Mouse (Mus musculus): ENCODE data around the gene Cxcl17. TPM values are rescaled to one million over a fixed set of nuclear protein-coding genes. Genes with fewer than 3 reads are reported as not detected.
A peak's percentile ranks its signal among the peaks of the same experiment; 100 is the strongest.

Cxcl17 gene
- total and polyA plus RNA-seq, 3 experiments, result not detected

DNA sequence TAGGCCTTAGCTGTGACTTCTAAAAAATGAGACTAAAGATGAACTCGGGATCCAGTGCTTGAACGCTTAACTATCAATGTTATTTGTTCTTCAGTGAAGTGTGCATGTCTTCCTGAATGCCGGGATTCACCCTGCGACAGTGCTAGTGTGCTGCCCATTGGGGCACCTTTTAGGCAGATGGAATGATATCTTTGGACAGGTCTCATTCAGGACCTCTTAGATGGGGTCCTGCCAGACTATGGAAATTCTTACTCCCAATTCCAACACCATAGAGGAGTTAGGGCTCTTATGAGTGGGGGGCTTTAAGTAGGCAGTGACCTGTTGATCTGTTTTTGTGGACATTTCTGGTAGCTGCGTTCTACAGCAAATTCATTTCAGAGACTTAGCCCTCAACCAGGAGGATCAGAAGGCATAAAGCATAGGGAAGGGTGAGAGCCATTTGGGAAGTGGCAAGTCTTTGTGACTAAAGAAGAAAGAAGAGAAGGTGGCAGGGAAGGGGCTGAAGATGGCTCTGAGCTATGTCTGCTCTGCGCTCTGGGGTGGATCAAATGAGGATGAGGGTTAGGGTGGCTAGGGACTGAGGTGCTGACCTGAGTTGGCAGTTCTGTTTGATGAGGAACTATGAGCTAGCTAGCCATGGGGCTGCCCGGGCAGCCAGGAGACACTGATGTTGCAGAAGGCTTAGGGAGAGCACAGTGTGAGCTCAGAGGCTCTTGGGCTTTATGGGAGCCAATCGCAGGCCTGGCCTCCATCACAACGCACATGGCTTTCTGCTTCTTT, 21.3 kb upstream of the Cxcl17 start:
- H3K9ac ChIP-seq (ENCODE audit: insufficient read depth, low read depth), result peak overlapping the region; percentile 50
- TF ChIP-seq ELF1 (IDR thresholded peaks at IDR 0.05; ENCODE audit: low read depth, low read length) (no peak), USF1 (IDR thresholded peaks at IDR 0.05; ENCODE audit: low read depth, low read length) (no peak), MYC (IDR thresholded peaks at IDR 0.05; ENCODE audit: low read depth, low read length) (no peak), RCOR1 (conservative IDR thresholded peaks at IDR 0.05; ENCODE audit: low read depth, low read length) (no peak), ZKSCAN1 (IDR thresholded peaks at IDR 0.05; ENCODE audit: borderline replicate concordance, low read depth, low read length) (no peak), MXI1 (IDR thresholded peaks at IDR 0.05; ENCODE audit: low read depth, low read length) (no peak), SMC3 (IDR thresholded peaks at IDR 0.05; ENCODE audit: low read depth, low read length) (no peak), USF2 (conservative IDR thresholded peaks at IDR 0.05; ENCODE audit: low read depth, low read length) (no peak), ZC3H11A (IDR thresholded peaks at IDR 0.05; ENCODE audit: low read depth, low read length) (no peak)
- no peaks in the 10 kb centered on the region for H3K9me3 ChIP-seq (replicated peaks; ENCODE audit: low read length)
- H3K27ac ChIP-seq (ENCODE audit: insufficient read depth, low read depth), result peak overlapping the region; percentile 87
- in situ Hi-C loops (cut with MboI; ENCODE audit: low pct_ligation_motif_present, low pct_unique_long_range_greater_than_20kb, low sequenced_read_pairs), result loop anchor here (5.0 kb wide), 2 partner anchors 43 to 163 kb away; partner anchors contain the start of gene Ceacam1
- no peak for DNase-seq (ENCODE audit: extremely low read depth)
- no peak overlapping the region for H3K4me3 ChIP-seq (replicated peaks in 1 of 3; ENCODE audit: low read depth in 2 of 3, low read length in 2 of 3, poor library complexity in 1 of 3)
- no peaks in the 10 kb centered on the region for H3K27me3 ChIP-seq (replicated peaks)
- peak overlapping the region; percentile 54 for H3K4me2 ChIP-seq (ENCODE audit: insufficient read depth, low read depth, poor library complexity, severe bottlenecking)
- no peaks in the 10 kb centered on the region for H3K36me3 ChIP-seq (replicated peaks in 1 of 2; ENCODE audit: control insufficient read depth in 1 of 2, insufficient read depth in 1 of 2, low read length in 1 of 2)
- dilution Hi-C loops (cut with MboI; ENCODE audit: extremely low pct_ligation_motif_present, extremely low pct_unique_long_range_greater_than_20kb, low sequenced_read_pairs), result no loop called here
- H3K4me1 ChIP-seq (ENCODE audit: control insufficient read depth in 1 of 2, insufficient read depth in 2 of 2), result peaks cover 32 to 82% of the 10 kb centered on the region in 2 experiments
- H3K79me2 ChIP-seq (replicated peaks; ENCODE audit: control insufficient read depth, extremely low read depth, insufficient read depth, poor library complexity, severe bottlenecking), result no peaks in the 10 kb centered on the region

DNA sequence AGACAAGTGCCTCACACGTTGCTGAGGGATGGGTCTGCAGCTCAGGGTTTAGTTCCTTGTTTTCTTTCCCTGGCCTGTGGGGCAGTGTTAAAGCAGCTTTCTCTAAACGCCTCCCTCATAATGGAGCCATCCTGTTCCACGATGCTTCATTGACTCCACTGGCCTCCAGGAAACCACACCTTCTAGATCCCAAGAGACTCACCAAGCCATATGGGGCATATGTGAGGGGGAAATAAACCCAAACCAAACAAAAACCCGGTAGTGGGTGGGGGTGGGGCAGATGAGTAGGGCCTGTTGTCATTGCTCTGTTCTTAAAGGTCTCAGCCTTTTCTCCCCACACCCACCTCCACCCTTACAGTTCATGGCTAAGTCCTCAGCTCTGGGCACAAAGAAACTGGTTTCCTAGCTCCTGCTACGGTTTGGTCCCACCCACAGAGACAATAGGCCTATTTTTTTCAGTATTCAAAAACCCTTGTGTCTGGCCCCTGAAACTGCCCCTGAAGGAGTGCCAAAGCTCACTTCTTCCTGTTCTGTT, 20.4 kb upstream of the Cxcl17 start:
- Histone ChIP-seq H3K79me2 (replicated peaks; ENCODE audit: control insufficient read depth, extremely low read depth, insufficient read depth, poor library complexity, severe bottlenecking) (no peaks in the 10 kb centered on the region), H3K4me2 (ENCODE audit: insufficient read depth, low read depth, poor library complexity, severe bottlenecking) (peak overlapping the region; percentile 54), H3K9ac (ENCODE audit: insufficient read depth, low read depth) (peak overlapping the region; percentile 28), H3K4me3 (replicated peaks in 1 of 3; ENCODE audit: low read depth in 2 of 3, low read length in 2 of 3, poor library complexity in 1 of 3) (no peak overlapping the region), H3K27me3 (replicated peaks) (no peaks in the 10 kb centered on the region), H3K27ac (ENCODE audit: insufficient read depth, low read depth) (peak overlapping the region; percentile 86), H3K36me3 (replicated peaks in 1 of 2; ENCODE audit: control insufficient read depth in 1 of 2, insufficient read depth in 1 of 2, low read length in 1 of 2) (no peaks in the 10 kb centered on the region), H3K9me3 (replicated peaks; ENCODE audit: low read length) (no peaks in the 10 kb centered on the region), H3K4me1 (ENCODE audit: control insufficient read depth in 1 of 2, insufficient read depth in 2 of 2) (peaks cover 34 to 84% of the 10 kb centered on the region in 2 experiments)
- dilution Hi-C loops (cut with MboI; ENCODE audit: extremely low pct_ligation_motif_present, extremely low pct_unique_long_range_greater_than_20kb, low sequenced_read_pairs) (no loop called here), in situ Hi-C loops (cut with MboI; ENCODE audit: low pct_ligation_motif_present, low pct_unique_long_range_greater_than_20kb, low sequenced_read_pairs) (loop anchor here (5.0 kb wide), 2 partner anchors 44 to 164 kb away; partner anchors contain the start of gene Ceacam1)
- peak; percentile 94 for DNase-seq (ENCODE audit: extremely low read depth)
- TF ChIP-seq POLR2A (IDR thresholded peaks at IDR 0.05; ENCODE audit: low read depth, low read length) (peak; percentile 65), KAT2A (IDR thresholded peaks at IDR 0.05; ENCODE audit: insufficient replicate concordance, low read length) (0 out of 2 replicates have a peak, but pooled peaks have one; percentile 39), MAX (IDR thresholded peaks at IDR 0.05; ENCODE audit: low read length) (peak; percentile 65), TBP (conservative IDR thresholded peaks at IDR 0.05; ENCODE audit: low read depth, low read length) (no peak), EP300 (IDR thresholded peaks at IDR 0.05; ENCODE audit: low read length) (peak; percentile 61), GABPA (IDR thresholded peaks at IDR 0.05; ENCODE audit: insufficient replicate concordance, low read depth, low read length) (no peak), USF2 (conservative IDR thresholded peaks at IDR 0.05; ENCODE audit: low read depth, low read length) (no peak), ELF1 (IDR thresholded peaks at IDR 0.05; ENCODE audit: low read depth, low read length) (peak; percentile 70), USF1 (IDR thresholded peaks at IDR 0.05; ENCODE audit: low read depth, low read length) (no peak), ZNF384 (IDR thresholded peaks at IDR 0.05; ENCODE audit: low read depth, low read length) (peak; percentile 93), MXI1 (IDR thresholded peaks at IDR 0.05; ENCODE audit: low read depth, low read length) (no peak; the same call in 1 of the 2 replicates), PAX5 (IDR thresholded peaks at IDR 0.05; ENCODE audit: low read length) (no peak), RAD21 (IDR thresholded peaks at IDR 0.05; ENCODE audit: low read depth, low read length) (no peak), MEF2A (IDR thresholded peaks at IDR 0.05; ENCODE audit: borderline replicate concordance, low read depth, low read length) (no peak), E2F4 (IDR thresholded peaks at IDR 0.05; ENCODE audit: insufficient replicate concordance, low read depth, low read length) (no peak), MYC (IDR thresholded peaks at IDR 0.05; ENCODE audit: low read depth, low read length) (peak; percentile 76), UBTF (IDR thresholded peaks at IDR 0.05; ENCODE audit: low read depth, low read length) (no peak), NRF1 (IDR thresholded peaks at IDR 0.05; ENCODE audit: low read depth, low read length) (no peak), POLR2AphosphoS2 (IDR thresholded peaks at IDR 0.05; ENCODE audit: low read depth, low read length) (no peak), CTCF (conservative IDR thresholded peaks at IDR 0.05 in 1 of 2, IDR thresholded peaks at IDR 0.05 in 1 of 2; ENCODE audit: low read depth in 2 of 2, low read length in 2 of 2) (no peak), NELFE (IDR thresholded peaks at IDR 0.05; ENCODE audit: low read depth, low read length) (no peak), CHD1 (IDR thresholded peaks at IDR 0.05; ENCODE audit: low read depth, low read length) (no peak), MAZ (IDR thresholded peaks at IDR 0.05; ENCODE audit: low read depth, low read length) (peak; percentile 75; the same call in 1 of the 2 replicates), JUND (conservative IDR thresholded peaks at IDR 0.05; ENCODE audit: low read depth, low read length) (peak; percentile 23; the same call in 1 of the 2 replicates), HCFC1 (IDR thresholded peaks at IDR 0.05; ENCODE audit: low read depth, low read length) (peak; percentile 58), MAFK (IDR thresholded peaks at IDR 0.05; ENCODE audit: insufficient replicate concordance, low read length) (no peak; the same call in 1 of the 2 replicates), ZC3H11A (IDR thresholded peaks at IDR 0.05; ENCODE audit: low read depth, low read length) (no peak)

Measured in CH12.LX (cell line).